Mouse (Mus musculus): ENCODE results near the gene Rapgef3.

DNA sequence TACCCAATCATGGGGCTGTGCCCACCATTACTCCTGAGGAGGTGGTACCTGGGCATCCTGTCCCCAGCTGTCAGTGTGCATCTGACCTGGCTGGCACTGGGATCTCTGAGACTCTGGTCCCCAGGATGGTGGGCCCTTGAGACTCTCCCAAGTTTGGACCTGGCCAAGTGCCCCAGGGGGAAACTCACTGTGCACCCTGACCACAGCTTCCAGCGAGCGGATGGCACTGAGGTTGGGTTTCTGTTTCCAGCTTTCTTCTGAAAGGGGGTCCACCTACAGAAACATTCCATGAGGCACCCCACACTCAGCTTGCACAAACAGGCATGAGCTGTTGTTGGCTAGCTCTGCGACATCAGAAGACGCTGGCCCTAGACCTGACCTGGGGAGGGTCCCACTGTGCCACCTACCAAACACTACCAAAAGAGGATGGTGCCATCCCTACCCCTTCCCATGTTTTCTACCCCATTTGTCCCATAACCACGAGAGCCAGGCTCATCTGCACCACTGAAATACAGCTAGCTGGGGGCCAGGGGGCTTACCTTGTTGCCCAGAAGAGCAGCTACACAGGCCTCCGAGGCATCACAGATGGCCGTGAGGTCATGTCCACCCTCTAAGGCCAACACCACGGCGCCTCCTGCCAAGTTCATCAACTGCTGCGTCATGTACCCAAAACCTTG, 27.9 kb upstream of the Rapgef3 start:
- TF ChIP-seq POLR2A (IDR thresholded peaks at IDR 0.05; ENCODE audit: extremely low read depth, insufficient read depth, low read length) (no peak), CTCF (IDR thresholded peaks at IDR 0.05; ENCODE audit: extremely low read depth, insufficient read depth, low read length) (no peak)
